ENCODE assay signal across 14 mouse cellular contexts in the genomic region with DNA sequence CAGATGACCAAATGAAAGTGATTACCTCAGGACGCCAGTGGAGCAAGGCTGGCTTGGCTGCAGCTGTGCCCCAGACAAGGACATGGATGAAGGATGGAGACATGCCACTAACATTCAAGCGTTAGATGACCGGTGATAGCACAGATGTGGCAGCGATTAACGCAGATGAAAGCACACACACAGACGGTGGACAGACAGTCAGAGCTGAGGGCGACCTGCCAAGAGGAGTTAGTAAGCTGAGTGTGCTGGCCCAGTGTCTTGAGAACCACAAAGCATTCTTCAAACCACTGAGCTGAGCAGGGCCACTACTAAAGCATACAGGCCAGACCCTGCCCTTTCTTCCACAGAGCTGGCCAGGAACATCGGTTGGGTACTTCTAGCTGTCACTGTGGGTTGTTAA. TPM values are rescaled to one million over a fixed set of nuclear protein-coding genes. Genes with fewer than 3 reads are reported as not detected.
A peak's percentile ranks its signal among the peaks of the same experiment; 100 is the strongest.
DNase-seq lines count a peak whose midpoint lies in the region; ATAC-seq and TF ChIP-seq lines count a peak whose summit lies in the region.
"Had no signal": no experiment of that assay in that cellular context is flagged by ENCODE, and none has a peak within 500 bp of the region (broad histone marks: within the 10 kb centered on the region; RNA-seq: fewer than 3 reads in every experiment).

No protein-coding gene starts in this region.

- 92% methylated on average over 8 of the region's 8 CpGs for WGBS in forebrain, embryonic 13.5 days

- H3K9ac ChIP-seq in forebrain, embryonic 13.5 days = no peak overlapping the region
- H3K9ac ChIP-seq: intestine, embryonic 15.5 days had no signal

- peaks cover 37% of the 10 kb centered on the region for H3K36me3 ChIP-seq in forebrain, embryonic 13.5 days (ENCODE audit: poor library complexity, severe bottlenecking)

- TF ChIP-seq CTCF in gastrocnemius, adult 2 months (IDR thresholded peaks at IDR 0.05) = no peak

- DNase-seq in adrenal gland, postnatal 10 days = peak; percentile 61
- DNase-seq in adrenal gland, adult 18-20 months (ENCODE audit: low spot score in 2 of 2) = no peak
- DNase-seq in left cerebral cortex, postnatal 4 days = peak; percentile 46
- DNase-seq in left cerebral cortex, adult 18-20 months (ENCODE audit: low spot score in 2 of 2) = no peak
- peak; percentile 52 for DNase-seq in MN1 (ENCODE audit: low spot score)
- peak; percentile 80 for DNase-seq in gastrocnemius, adult 2 months
- no peak for DNase-seq in kidney, adult 8-10 months
- DNase-seq: B cell, adult 2 months; lung, postnatal 36 days had no signal

- ATAC-seq in forebrain, embryonic 13.5 days = no peak
- ATAC-seq: intestine, embryonic 15.5 days had no signal

- 0 out of 2 replicates have a peak, but pooled peaks cover under 1% of the 10 kb centered on the region for H3K4me1 ChIP-seq in forebrain, embryonic 13.5 days
- H3K4me1 ChIP-seq: intestine, embryonic 15.5 days had no signal

- H3K27ac ChIP-seq in gastrocnemius, adult 2 months = peak overlapping the region; percentile 96
- no peak overlapping the region for H3K27ac ChIP-seq in forebrain, embryonic 13.5 days
- H3K27ac ChIP-seq: intestine, embryonic 15.5 days had no signal

- H3K9me3 ChIP-seq in forebrain, embryonic 13.5 days (replicated peaks) = no peaks in the 10 kb centered on the region
- H3K9me3 ChIP-seq: G1E; intestine, embryonic 15.5 days had no signal

- H3K27me3 ChIP-seq in forebrain, embryonic 13.5 days = no peaks in the 10 kb centered on the region
- H3K27me3 ChIP-seq: intestine, embryonic 15.5 days had no signal

- intact Hi-C loops in left cerebral cortex, postnatal 4 days (cut with DNase I) = no loop called here
- intact Hi-C loops in gastrocnemius, adult 2 months (cut with DNase I) = no loop called here

- peak overlapping the region; percentile 17; the same call in 1 of the 2 replicates for H3K4me3 ChIP-seq in gastrocnemius, adult 2 months
- no peak overlapping the region for H3K4me3 ChIP-seq in forebrain, embryonic 13.5 days
- H3K4me3 ChIP-seq: intestine, embryonic 15.5 days had no signal

- no peak overlapping the region for H3K4me2 ChIP-seq in forebrain, embryonic 13.5 days
- H3K4me2 ChIP-seq: intestine, embryonic 15.5 days had no signal

RNA-seq across cellular contexts. Expression of gene Rab12, which starts 14.6 kb away (rescaled TPM):
- 100 to 1,000 TPM in 1 of 2 experiments, 10 to 100 TPM in 1; 90.9 to 113 TPM for total RNA-seq in adrenal gland, postnatal 10 days (2021)
- total RNA-seq in adrenal gland, adult 18-20 months (2021) = 10 to 100 TPM; 74.9 to 83.1 TPM
- 100 to 1,000 TPM; 154 to 159 TPM for total RNA-seq in left cerebral cortex, postnatal 4 days (2021)
- total RNA-seq in left cerebral cortex, adult 18-20 months (2021) = 100 to 1,000 TPM; 113 to 120 TPM
- total RNA-seq in gastrocnemius, adult 2 months (2021) = 100 to 1,000 TPM; 189 to 260 TPM
- 43.0 and 48.0 TPM in 2 replicates for polyA plus RNA-seq in forebrain, embryonic 13.5 days (2015; fragmentation: Nextera tagmentation; extraction: Ambion mirVana)

RNA-seq across cellular contexts. Expression of gene Mtcl1, which starts 55.4 kb away (rescaled TPM):
- 10 to 100 TPM in 1 of 2 experiments, 1 to 10 TPM in 1; 9.3 to 13.2 TPM for total RNA-seq in adrenal gland, postnatal 10 days (2021)
- 1 to 10 TPM; 5.1 to 6.1 TPM for total RNA-seq in adrenal gland, adult 18-20 months (2021)
- 10 to 100 TPM; 70.8 to 75.9 TPM for total RNA-seq in left cerebral cortex, postnatal 4 days (2021)
- total RNA-seq in left cerebral cortex, adult 18-20 months (2021) = 100 to 1,000 TPM; 109 to 122 TPM
- total RNA-seq in gastrocnemius, adult 2 months (2021) = 1 to 10 TPM; 5.5 to 8.4 TPM
- polyA plus RNA-seq in forebrain, embryonic 13.5 days (2015; fragmentation: Nextera tagmentation; extraction: Ambion mirVana) = 33.0 and 33.9 TPM in 2 replicates
- total RNA-seq: hematopoietic stem cell, adult 5-6 weeks; monocyte, adult 5-6 weeks had no signal
- polyA plus RNA-seq: G1E had no signal

Comparison
In these comparisons a context has a peak if more than half of its experiments do, and no peak if none do; other contexts are left out.
1. DNase-seq: peak in adrenal gland, postnatal 10 days (single experiment), left cerebral cortex, postnatal 4 days (single experiment), MN1 (single experiment) and gastrocnemius, adult 2 months (single experiment); none in adrenal gland, adult 18-20 months (0 of 2), left cerebral cortex, adult 18-20 months (0 of 2) and kidney, adult 8-10 months (0 of 2).
2. RNA of gene Mtcl1, which starts 55.4 kb away (total RNA-seq): 109 to 122 TPM in left cerebral cortex, adult 18-20 months and 70.8 to 75.9 TPM in left cerebral cortex, postnatal 4 days; 9.3 to 13.2 TPM in adrenal gland, postnatal 10 days, 5.5 to 8.4 TPM in gastrocnemius, adult 2 months and 5.1 to 6.1 TPM in adrenal gland, adult 18-20 months; every median in the first group is over 4 times any median in the second.